Mouse (Mus musculus): Measurements from ENCODE around the gene Numb. TPM values are rescaled to one million over a fixed set of nuclear protein-coding genes. Genes with fewer than 3 reads are reported as not detected.

The Numb gene
- polyA plus RNA-seq, 1 experiment = 57.3 TPM

Other genes starting within 250 kb of the Numb start
- gene Psen1, start 233.8 kb downstream of the Numb start, polyA plus RNA-seq (2012; rRNA removed) = 21.9 and 35.0 TPM in 2 replicates
- gene Papln, start 158.3 kb downstream of the Numb start, polyA plus RNA-seq (2012; rRNA removed) = 14.2 and 15.4 TPM in 2 replicates
- 8.4 and 10.7 TPM in 2 replicates for gene Riox1, start 28.7 kb upstream of the Numb start, polyA plus RNA-seq (2012; rRNA removed)
- not detected in 2 replicates for gene Heatr4, start 62.9 kb upstream of the Numb start, polyA plus RNA-seq (2012; rRNA removed)
- gene Acot2, start 65.9 kb upstream of the Numb start, polyA plus RNA-seq (2012; rRNA removed) = 11.6 and 17.6 TPM in 2 replicates
- 17.8 and 23.1 TPM in 2 replicates for gene Acot1, start 87.6 kb upstream of the Numb start, polyA plus RNA-seq (2012; rRNA removed)
- 2.4 and 2.7 TPM in 2 replicates for gene Acot4, start 116.4 kb upstream of the Numb start, polyA plus RNA-seq (2012; rRNA removed)
- not detected in 2 replicates for gene Gm49366, start 117.0 kb upstream of the Numb start, polyA plus RNA-seq (2012; rRNA removed)
- not detected in 2 replicates for gene Acot3, start 130.2 kb upstream of the Numb start, polyA plus RNA-seq (2012; rRNA removed)
- gene Acot5, start 147.4 kb upstream of the Numb start, polyA plus RNA-seq (2012; rRNA removed) = 0.26 and 0.74 TPM in 2 replicates
- gene Acot6, start 178.7 kb upstream of the Numb start, polyA plus RNA-seq (2012; rRNA removed) = 4.8 and 5.0 TPM in 2 replicates
- 4.2 and 7.2 TPM in 2 replicates for gene Dnal1, start 192.4 kb upstream of the Numb start, polyA plus RNA-seq (2012; rRNA removed)
- 0.15 and 0.16 TPM in 2 replicates for gene Pnma1, start 226.6 kb upstream of the Numb start, polyA plus RNA-seq (2012; rRNA removed)